Mouse (Mus musculus) forebrain, embryonic 14.5 days (tissue): ENCODE measurements around the gene Thap7. TPM values are rescaled to one million over a fixed set of nuclear protein-coding genes. Genes with fewer than 3 reads are reported as not detected.
A peak's percentile ranks its signal among the peaks of the same experiment; 100 is the strongest.

Source experiments
- ATAC-seq: fragments of 200-750 bp; cut with Nextera tagmentation; 2 replicates; pipeline ENCODE4 v1.8.0; 2017; ENCODE audit warnings: mild to moderate bottlenecking, moderate library complexity
- DNase-seq: peaks from one replicate; pipeline ENCODE4 v3.0.0-alpha.2; 2015; ENCODE audit warnings: low spot score
- H3K27ac ChIP-seq: fragments of 300-500 bp; sonication (generic); 2 replicates; pipeline ENCODE4 v1.5.1; 2014; ENCODE audit warnings: low read depth, mild to moderate bottlenecking, control low read depth, low read length, moderate library complexity
- H3K27me3 ChIP-seq: fragments of 300-500 bp; sonication (generic); replicated peaks from 2 replicates; pipeline ENCODE4 v1.6.1; 2014; ENCODE audit warnings: low read length, control low read depth, mixed read lengths; ENCODE audit not compliant: control insufficient read depth, insufficient read depth
- H3K36me3 ChIP-seq: fragments of 300-500 bp; sonication (generic); 2 replicates; pipeline ENCODE4 v1.6.1; 2014; ENCODE audit warnings: low read length, control low read depth; ENCODE audit not compliant: control insufficient read depth, insufficient read depth
- H3K4me1 ChIP-seq: fragments of 300-500 bp; sonication (generic); 2 replicates; pipeline ENCODE4 v1.6.1; 2014; ENCODE audit warnings: antibody characterized with exemption, low read length, control low read depth; ENCODE audit not compliant: control insufficient read depth, insufficient read depth
- H3K4me2 ChIP-seq: fragments of 300-500 bp; sonication (generic); 2 replicates; pipeline ENCODE4 v1.6.1; 2014; ENCODE audit warnings: mild to moderate bottlenecking, control low read depth, low read length
- H3K4me3 ChIP-seq: fragments of 300-500 bp; sonication (generic); 2 replicates; pipeline ENCODE4 v1.5.1; 2014; ENCODE audit warnings: low read depth, low read length, control low read depth
- H3K9ac ChIP-seq: fragments of 300-500 bp; sonication (generic); 2 replicates; pipeline ENCODE4 v1.6.1; 2014; ENCODE audit warnings: mild to moderate bottlenecking, low read length, control low read depth, moderate library complexity
- H3K9me3 ChIP-seq: fragments of 300-500 bp; sonication (generic); replicated peaks from 2 replicates; pipeline ENCODE4 v1.6.1; 2016; ENCODE audit warnings: low read length, control low read depth, mixed read lengths; ENCODE audit not compliant: control insufficient read depth
- WGBS: fragments of 180-500 bp; shearing (Covaris S2); extraction: QIAGEN DNeasy Blood & Tissue Kit; methylation state at CpG from one replicate; pipeline ENCODE4 v1.1.7; 2014; 5-methylcytosine and 5-hydroxymethylcytosine counted together
- polyA plus RNA-seq: library from polyadenylated mRNA; unstranded; fragments of >200 nt; fragmentation: Nextera tagmentation; extraction: Ambion mirVana; gene quantifications from 2 replicates; pipeline ENCODE4 v1.2.1, GENCODE M21; 2014

Thap7 gene
- polyA plus RNA-seq, 1 experiment from 2014 or later = 61.6 TPM

- 92% methylated on average over 5 of the region's 5 CpGs for WGBS
- H3K4me2 ChIP-seq = no peak overlapping the region
- peaks cover 7% of the 10 kb centered on the region; the same call in 1 of the 2 replicates for H3K36me3 ChIP-seq
- no peak for DNase-seq
- no peak overlapping the region for H3K27ac ChIP-seq
- H3K9me3 ChIP-seq = no peaks in the 10 kb centered on the region
- peaks cover 11% of the 10 kb centered on the region for H3K4me1 ChIP-seq
- H3K27me3 ChIP-seq = no peaks in the 10 kb centered on the region
- no peak overlapping the region for H3K4me3 ChIP-seq
- H3K9ac ChIP-seq = no peak overlapping the region
- ATAC-seq = no peak
These were observed 23.9 kb downstream of the Thap7 start for GRCm38 (mm10) chr16:17507018-17507552.

DNA sequence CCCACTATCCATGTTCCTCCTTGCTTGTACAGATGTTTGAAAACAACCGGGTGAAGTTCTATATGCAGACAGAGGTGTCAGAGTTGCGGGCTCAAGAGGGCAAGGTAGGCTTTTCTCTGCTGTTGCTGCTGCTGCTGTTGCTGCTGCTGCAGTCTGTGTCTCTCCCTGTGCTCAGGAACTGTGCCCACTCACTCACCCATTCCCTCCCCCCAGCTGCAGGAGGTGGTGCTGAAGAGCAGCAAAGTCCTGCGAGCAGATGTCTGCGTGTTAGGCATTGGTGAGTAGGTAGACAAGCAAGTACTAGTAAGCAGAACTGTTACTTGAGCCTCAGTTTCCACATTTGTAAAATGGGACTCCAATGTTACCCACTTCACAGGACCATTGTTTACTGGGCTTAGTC lies 28.3 kb downstream of the Thap7 start:
- Histone ChIP-seq H3K27ac (no peak overlapping the region), H3K27me3 (no peaks in the 10 kb centered on the region), H3K9me3 (no peaks in the 10 kb centered on the region), H3K4me1 (peaks cover 9% of the 10 kb centered on the region; the same call in 1 of the 2 replicates), H3K4me3 (no peak overlapping the region), H3K4me2 (no peak overlapping the region), H3K9ac (no peak overlapping the region), H3K36me3 (no peaks in the 10 kb centered on the region)
- no peak for DNase-seq
- 85% methylated on average over 4 of the region's 4 CpGs for WGBS
- no peak for ATAC-seq

- Histone ChIP-seq H3K27ac (peak overlapping the region; percentile 5; the same call in 1 of the 2 replicates), H3K4me2 (peak overlapping the region; percentile 14; the same call in 1 of the 2 replicates), H3K4me3 (no peak overlapping the region), H3K4me1 (peaks cover 20% of the 10 kb centered on the region), H3K9me3 (no peaks in the 10 kb centered on the region), H3K9ac (peak overlapping the region; percentile 46), H3K36me3 (no peaks in the 10 kb centered on the region), H3K27me3 (no peaks in the 10 kb centered on the region)
- DNase-seq = peak; percentile 61
- WGBS = 12% methylated on average over 10 of the region's 10 CpGs
- ATAC-seq = peak; percentile 66
These were observed 31.6 kb downstream of the Thap7 start for GRCm38 (mm10) chr16:17499249-17499883.

GRCm38 (mm10) chr16:17496499-17497305 lies 34.2 kb downstream of the Thap7 start:
- DNase-seq (peak; percentile 86), ATAC-seq (peak; percentile 69; the same call in 1 of the 2 replicates)
- no peaks in the 10 kb centered on the region for H3K27me3 ChIP-seq
- WGBS = 43% methylated on average over 2 of the region's 2 CpGs
- peak overlapping the region; percentile 80 for H3K27ac ChIP-seq
- H3K36me3 ChIP-seq = no peaks in the 10 kb centered on the region
- no peak overlapping the region for H3K9ac ChIP-seq
- H3K4me2 ChIP-seq = no peak overlapping the region
- H3K4me1 ChIP-seq = peaks cover 20% of the 10 kb centered on the region
- no peaks in the 10 kb centered on the region for H3K9me3 ChIP-seq
- no peak overlapping the region for H3K4me3 ChIP-seq

DNA sequence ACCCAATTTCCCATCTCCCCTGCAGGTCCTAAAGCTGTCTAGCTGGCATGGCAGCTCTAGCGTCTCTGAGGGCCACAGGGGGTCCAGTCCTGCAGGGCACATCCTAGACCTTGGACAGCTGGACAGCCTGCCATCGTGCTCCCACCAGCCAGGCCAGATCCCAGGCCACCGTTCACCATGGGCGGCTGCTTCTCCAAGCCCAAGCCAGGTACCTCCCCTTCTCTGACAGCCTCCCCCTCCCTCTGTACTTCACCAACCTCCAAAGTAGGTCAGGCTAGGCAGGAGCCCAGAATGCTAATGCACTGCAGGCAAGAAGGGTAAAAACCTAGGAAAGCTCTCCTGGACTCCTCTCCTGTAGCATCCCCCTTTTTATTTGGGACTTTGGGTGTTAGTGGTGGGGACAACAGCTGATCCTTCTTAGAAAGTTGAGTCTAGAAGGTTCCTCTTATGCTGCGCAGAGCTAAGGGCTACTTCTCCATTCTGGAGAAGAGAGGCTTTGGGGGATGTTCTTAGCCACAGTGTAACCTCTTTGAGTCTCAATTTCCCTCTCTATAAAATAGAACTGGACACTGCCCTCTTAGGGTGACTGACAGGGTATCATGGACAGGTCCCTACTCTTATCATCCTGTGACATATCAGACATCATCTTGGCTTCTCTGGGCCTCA lies 38.9 kb downstream of the Thap7 start:
- Histone ChIP-seq H3K9ac (no peak overlapping the region), H3K4me1 (peaks cover 18% of the 10 kb centered on the region), H3K9me3 (no peaks in the 10 kb centered on the region), H3K4me2 (no peak overlapping the region), H3K27ac (no peak overlapping the region), H3K4me3 (no peak overlapping the region), H3K36me3 (peaks cover 11% of the 10 kb centered on the region), H3K27me3 (peaks cover 10% of the 10 kb centered on the region; the same call in 1 of the 2 replicates)
- WGBS = 77% methylated on average over 5 of the region's 5 CpGs
- ATAC-seq (no peak), DNase-seq (no peak)

DNA sequence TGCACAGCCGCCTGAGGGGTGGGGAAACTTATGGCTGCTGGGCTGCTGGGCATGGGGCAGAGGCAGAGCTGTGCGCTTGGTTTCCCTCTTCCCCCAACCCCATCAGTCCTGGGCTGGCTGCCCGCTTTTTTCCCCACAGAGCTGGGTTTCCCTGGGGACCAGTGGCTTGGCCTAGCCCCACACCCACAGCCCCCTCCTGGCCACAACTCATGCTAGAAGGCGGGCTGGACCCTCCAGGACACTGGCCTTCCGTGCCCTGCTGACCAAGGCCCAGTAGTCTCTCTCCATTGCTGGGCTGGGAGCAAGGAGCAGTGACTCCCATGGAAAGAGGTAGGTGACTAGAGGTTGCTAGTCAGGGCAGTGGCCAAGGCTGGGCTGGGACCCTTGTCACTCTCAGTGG lies 39.8 kb downstream of the Thap7 start:
- H3K9me3 ChIP-seq = no peaks in the 10 kb centered on the region
- 84% methylated on average over 5 of the region's 5 CpGs for WGBS
- DNase-seq (no peak), ATAC-seq (no peak)
- no peak overlapping the region for H3K9ac ChIP-seq
- H3K36me3 ChIP-seq = peaks cover 16% of the 10 kb centered on the region
- no peak overlapping the region for H3K4me2 ChIP-seq
- no peak overlapping the region for H3K27ac ChIP-seq
- H3K4me1 ChIP-seq = peaks cover 10% of the 10 kb centered on the region
- no peak overlapping the region for H3K4me3 ChIP-seq
- H3K27me3 ChIP-seq = peaks cover 10% of the 10 kb centered on the region; the same call in 1 of the 2 replicates

GRCm38 (mm10) chr16:17489469-17490111 lies 41.3 kb downstream of the Thap7 start, which contains the start of gene Aifm3:
Gene Aifm3, plus strand, starts transcription at chr16:17489611.
- Histone ChIP-seq H3K27me3 (peaks cover 10% of the 10 kb centered on the region; the same call in 1 of the 2 replicates), H3K27ac (no peak within 1 kb of the TSS), H3K4me2 (peak within 1 kb of the TSS; percentile 85), H3K4me3 (peak within 1 kb of the TSS; percentile 39), H3K4me1 (peaks cover 9% of the 10 kb centered on the region; the same call in 1 of the 2 replicates), H3K9me3 (no peaks in the 10 kb centered on the region), H3K9ac (peak within 1 kb of the TSS; percentile 70), H3K36me3 (peaks cover 31% of the 10 kb centered on the region)
- ATAC-seq = peak; percentile 72
- peak; percentile 15 for DNase-seq
- under 1% methylated on average over 47 of the region's 47 CpGs for WGBS
